Comparison of ENCODE assay signal across 8 mouse cellular contexts in genomic region chr17:32364331-32364730, GRCm38 (mm10). TPM values are rescaled to one million over a fixed set of nuclear protein-coding genes. Genes with fewer than 3 reads are reported as not detected.
DNase-seq lines count a peak whose midpoint lies in the region; ATAC-seq lines count a peak whose summit lies in the region.

No protein-coding gene starts in this region.

- peaks cover 50% of the 10 kb centered on the region for H3K4me1 ChIP-seq in embryonic facial prominence, embryonic 10.5 days
- H3K4me1 ChIP-seq in limb, embryonic 13.5 days = peaks cover 29% of the 10 kb centered on the region
- H3K4me1 ChIP-seq in midbrain, embryonic 16.5 days (ENCODE audit: control insufficient read depth, insufficient read depth, low read length) = peaks cover 18% of the 10 kb centered on the region

- peak overlapping the region; percentile 86 for H3K4me2 ChIP-seq in limb, embryonic 13.5 days (replicated peaks)
- H3K4me2 ChIP-seq in midbrain, embryonic 16.5 days (ENCODE audit: low read length) = peak overlapping the region; percentile 95

- peak; percentile 75 to 85 for DNase-seq in urinary bladder, adult 18-20 months (ENCODE audit: low spot score in 2 of 2)
- no peak for DNase-seq in urinary bladder, postnatal 10 days (ENCODE audit: low spot score)
- DNase-seq in embryonic facial prominence, embryonic 10.5 days (ENCODE audit: low spot score) = peak; percentile 93
- peak; percentile 99 for DNase-seq in heart, adult 11 months
- DNase-seq in kidney, adult 18-20 months = peak; percentile 90
- peak; percentile 83 to 93 for DNase-seq in spleen, postnatal 10 days (ENCODE audit: low spot score in 2 of 2)

- H3K36me3 ChIP-seq in embryonic facial prominence, embryonic 10.5 days (replicated peaks) = peaks cover 44% of the 10 kb centered on the region
- peaks cover 36% of the 10 kb centered on the region for H3K36me3 ChIP-seq in limb, embryonic 13.5 days
- H3K36me3 ChIP-seq in midbrain, embryonic 16.5 days (ENCODE audit: control insufficient read depth, insufficient read depth, low read length) = peaks cover 33% of the 10 kb centered on the region

- H3K27ac ChIP-seq in embryonic facial prominence, embryonic 10.5 days (replicated peaks) = peak overlapping the region; percentile 97
- peak overlapping the region; percentile 16; the same call in 1 of the 2 replicates for H3K27ac ChIP-seq in limb, embryonic 13.5 days
- H3K27ac ChIP-seq in midbrain, embryonic 16.5 days (ENCODE audit: low read length) = peak overlapping the region; percentile 83

- under 1% methylated on average over 47 of the region's 47 CpGs for WGBS in embryonic facial prominence, embryonic 10.5 days
- under 1% methylated on average over 45 of the region's 47 CpGs for WGBS in limb, embryonic 13.5 days
- WGBS in midbrain, embryonic 16.5 days = under 1% methylated on average over 30 of the region's 47 CpGs

- no peaks in the 10 kb centered on the region for H3K9me3 ChIP-seq in embryonic facial prominence, embryonic 10.5 days
- H3K9me3 ChIP-seq in limb, embryonic 13.5 days = no peaks in the 10 kb centered on the region
- no peaks in the 10 kb centered on the region for H3K9me3 ChIP-seq in midbrain, embryonic 16.5 days (replicated peaks; ENCODE audit: control insufficient read depth, low read length, poor library complexity, severe bottlenecking)

- H3K27me3 ChIP-seq in embryonic facial prominence, embryonic 10.5 days (replicated peaks; ENCODE audit: low read depth, poor library complexity, severe bottlenecking) = no peaks in the 10 kb centered on the region
- no peaks in the 10 kb centered on the region for H3K27me3 ChIP-seq in limb, embryonic 13.5 days
- no peaks in the 10 kb centered on the region for H3K27me3 ChIP-seq in midbrain, embryonic 16.5 days (ENCODE audit: control insufficient read depth, insufficient read depth, low read depth, low read length)

- H3K9ac ChIP-seq in limb, embryonic 13.5 days = peak overlapping the region; percentile 95
- peak overlapping the region; percentile 94 for H3K9ac ChIP-seq in midbrain, embryonic 16.5 days (ENCODE audit: low read depth, low read length)

- H3K4me3 ChIP-seq in embryonic facial prominence, embryonic 10.5 days = peak overlapping the region; percentile 96
- H3K4me3 ChIP-seq in limb, embryonic 13.5 days = peak overlapping the region; percentile 96
- H3K4me3 ChIP-seq in midbrain, embryonic 16.5 days (ENCODE audit: low read depth, low read length) = peak overlapping the region; percentile 95

- ATAC-seq in limb, embryonic 13.5 days (ENCODE audit: low FRiP score, low read depth) = peak; percentile 94
- ATAC-seq in midbrain, embryonic 16.5 days = peak; percentile 91

RNA-seq across cellular contexts. Expression of gene Akap8l, which starts 13.9 kb away (rescaled TPM):
- 93.0 and 94.5 TPM in 2 replicates for polyA plus RNA-seq in embryonic facial prominence, embryonic 10.5 days (2016; fragmentation: Nextera tagmentation; extraction: Ambion mirVana)
- 106 and 116 TPM in 2 replicates for polyA plus RNA-seq in limb, embryonic 13.5 days (2015; fragmentation: Nextera tagmentation; extraction: Ambion mirVana)
- 160 and 166 TPM in 2 replicates for polyA plus RNA-seq in midbrain, embryonic 16.5 days (2015; fragmentation: Nextera tagmentation; extraction: Ambion mirVana)

RNA-seq across cellular contexts. Expression of gene Wiz, which starts 24.9 kb away (rescaled TPM):
- polyA plus RNA-seq in embryonic facial prominence, embryonic 10.5 days (2016; fragmentation: Nextera tagmentation; extraction: Ambion mirVana) = 35.1 and 35.2 TPM in 2 replicates
- 23.4 and 25.2 TPM in 2 replicates for polyA plus RNA-seq in limb, embryonic 13.5 days (2015; fragmentation: Nextera tagmentation; extraction: Ambion mirVana)
- polyA plus RNA-seq in midbrain, embryonic 16.5 days (2015; fragmentation: Nextera tagmentation; extraction: Ambion mirVana) = 41.3 and 41.4 TPM in 2 replicates

RNA-seq across cellular contexts. Expression of gene Rasal3, which starts 39.1 kb away (rescaled TPM):
- 0.64 and 0.85 TPM in 2 replicates for polyA plus RNA-seq in embryonic facial prominence, embryonic 10.5 days (2016; fragmentation: Nextera tagmentation; extraction: Ambion mirVana)
- polyA plus RNA-seq in limb, embryonic 13.5 days (2015; fragmentation: Nextera tagmentation; extraction: Ambion mirVana) = 0.85 and 1.1 TPM in 2 replicates
- 0.55 and 1.0 TPM in 2 replicates for polyA plus RNA-seq in midbrain, embryonic 16.5 days (2015; fragmentation: Nextera tagmentation; extraction: Ambion mirVana)

RNA-seq across cellular contexts. Expression of gene Akap8, which starts 43.3 kb away (rescaled TPM):
- 152 and 159 TPM in 2 replicates for polyA plus RNA-seq in embryonic facial prominence, embryonic 10.5 days (2016; fragmentation: Nextera tagmentation; extraction: Ambion mirVana)
- 110 and 123 TPM in 2 replicates for polyA plus RNA-seq in limb, embryonic 13.5 days (2015; fragmentation: Nextera tagmentation; extraction: Ambion mirVana)
- 101 and 109 TPM in 2 replicates for polyA plus RNA-seq in midbrain, embryonic 16.5 days (2015; fragmentation: Nextera tagmentation; extraction: Ambion mirVana)

RNA-seq across cellular contexts. Expression of gene Pglyrp2, which starts 59.6 kb away (rescaled TPM):
- polyA plus RNA-seq in embryonic facial prominence, embryonic 10.5 days (2016; fragmentation: Nextera tagmentation; extraction: Ambion mirVana) = not detected in 2 replicates
- 0.09 TPM in 2 replicates for polyA plus RNA-seq in limb, embryonic 13.5 days (2015; fragmentation: Nextera tagmentation; extraction: Ambion mirVana)
- polyA plus RNA-seq in midbrain, embryonic 16.5 days (2015; fragmentation: Nextera tagmentation; extraction: Ambion mirVana) = not detected in 2 replicates

Comparison
In these comparisons a context has a peak if more than half of its experiments do, and no peak if none do; other contexts are left out.
1. H3K27ac ChIP-seq: peak in every context shown above with its lines; median percentile 97 in embryonic facial prominence, embryonic 10.5 days; 83 in midbrain, embryonic 16.5 days; 16 in limb, embryonic 13.5 days.